Mouse (Mus musculus) limb, embryonic 14.5 days (tissue): ENCODE data around the gene Pigb. TPM values are rescaled to one million over a fixed set of nuclear protein-coding genes. Genes with fewer than 3 reads are reported as not detected.

Experiments
- ATAC-seq: fragments of 200-750 bp; cut with Nextera tagmentation; 2 replicates; pipeline ENCODE4 v1.8.0; 2017; ENCODE audit warnings: low read depth, moderate number of reproducible peaks, moderate TSS enrichment; ENCODE audit not compliant: low FRiP score
- DNase-seq: peaks from one replicate; pipeline ENCODE4 v3.0.0-alpha.2; 2015; ENCODE audit warnings: low spot score
- H3K27ac ChIP-seq: fragments of 300-500 bp; sonication (generic); replicated peaks from 2 replicates; pipeline ENCODE4 v1.5.1; 2014; ENCODE audit warnings: low read depth, mild to moderate bottlenecking, low read length, moderate library complexity, mixed read lengths
- H3K27me3 ChIP-seq: fragments of 300-500 bp; sonication (generic); 2 replicates; pipeline ENCODE4 v1.6.1; 2014; ENCODE audit warnings: low read length, mixed read lengths; ENCODE audit not compliant: control insufficient read depth, insufficient read depth
- H3K36me3 ChIP-seq: fragments of 300-500 bp; sonication (generic); 2 replicates; pipeline ENCODE4 v1.6.1; 2014; ENCODE audit warnings: mild to moderate bottlenecking, low read length, moderate library complexity, mixed read lengths; ENCODE audit not compliant: control insufficient read depth, insufficient read depth
- H3K4me1 ChIP-seq: fragments of 300-500 bp; sonication (generic); 2 replicates; pipeline ENCODE4 v1.6.1; 2014; ENCODE audit warnings: antibody characterized with exemption, low read length, mixed read lengths; ENCODE audit not compliant: control insufficient read depth, insufficient read depth
- H3K4me2 ChIP-seq: fragments of 300-500 bp; sonication (generic); replicated peaks from 2 replicates; pipeline ENCODE4 v1.6.1; 2014; ENCODE audit warnings: low read depth, mild to moderate bottlenecking, low read length, moderate library complexity; ENCODE audit not compliant: severe bottlenecking
- H3K4me3 ChIP-seq: fragments of 300-500 bp; sonication (generic); replicated peaks from 2 replicates; pipeline ENCODE4 v1.5.1; 2014; ENCODE audit warnings: low read length
- H3K9ac ChIP-seq: fragments of 300-500 bp; sonication (generic); 2 replicates; pipeline ENCODE4 v1.6.1; 2014; ENCODE audit warnings: mild to moderate bottlenecking, low read depth, low read length, moderate library complexity; ENCODE audit not compliant: severe bottlenecking
- H3K9me3 ChIP-seq: fragments of 300-500 bp; sonication (generic); 2 replicates; pipeline ENCODE4 v1.6.1; 2016; ENCODE audit warnings: low read length; ENCODE audit not compliant: control insufficient read depth
- POLR2A ChIP-seq: fragments of 200-500 bp; IDR thresholded peaks from 2 replicates; pipeline ENCODE4 v1.8.0; 2012; ENCODE audit warnings: inconsistent platforms, mild to moderate bottlenecking, moderate library complexity, borderline replicate concordance; ENCODE audit not compliant: insufficient read depth, insufficient read length; ENCODE audit errors: extremely low read depth
- WGBS: fragments of 180-500 bp; shearing (Covaris S2); extraction: QIAGEN DNeasy Blood & Tissue Kit; methylation state at CpG from one replicate; pipeline ENCODE4 v1.1.7; 2014; 5-methylcytosine and 5-hydroxymethylcytosine counted together
- polyA plus RNA-seq, 2 experiments: library from polyadenylated mRNA; depleted of rRNA in 1 of 2; stranded (reverse) in 1 of 2; unstranded in 1 of 2; fragments of >200 nt; fragmentation: Nextera tagmentation in 1 of 2; extraction: Ambion mirVana in 1 of 2; gene quantifications; 2 replicates each; pipeline versions ENCODE4 v1.2.1 to v1.2.3; 2012 to 2014

Pigb gene
- polyA plus RNA-seq, 2 experiments: 15.2 to 20.8 TPM

DNA sequence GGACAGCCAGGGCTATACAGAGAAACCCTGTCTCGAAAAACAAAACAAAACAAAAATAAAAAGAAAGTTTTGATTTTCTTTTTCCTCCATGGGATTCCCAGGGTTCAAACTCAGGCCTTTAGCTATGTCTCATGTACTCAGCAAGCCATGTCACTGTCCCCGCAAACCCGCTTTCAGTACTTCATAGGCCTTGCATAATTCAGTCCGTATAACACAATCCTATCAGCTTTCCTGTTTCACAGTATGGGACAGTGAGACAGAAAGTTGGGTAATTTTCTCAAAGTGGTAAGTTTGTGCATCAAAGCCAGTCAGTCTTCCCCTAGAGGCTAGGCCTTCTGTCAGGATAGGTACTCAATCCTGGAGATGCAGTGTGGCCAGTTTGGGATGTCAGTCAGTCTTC is 19.0 kb upstream of the Pigb start:
- no peaks in the 10 kb centered on the region for H3K27me3 ChIP-seq
- 90% methylated on average over 4 of the region's 4 CpGs for WGBS
- no peak for TF ChIP-seq POLR2A
- ATAC-seq (no peak), DNase-seq (no peak)
- no peak overlapping the region for H3K4me3 ChIP-seq
- no peak overlapping the region for H3K27ac ChIP-seq
- H3K9me3 ChIP-seq: no peaks in the 10 kb centered on the region
- H3K9ac ChIP-seq: no peak overlapping the region
- no peak overlapping the region for H3K4me2 ChIP-seq
- H3K36me3 ChIP-seq: no peaks in the 10 kb centered on the region
- peaks cover 10% of the 10 kb centered on the region for H3K4me1 ChIP-seq

DNA sequence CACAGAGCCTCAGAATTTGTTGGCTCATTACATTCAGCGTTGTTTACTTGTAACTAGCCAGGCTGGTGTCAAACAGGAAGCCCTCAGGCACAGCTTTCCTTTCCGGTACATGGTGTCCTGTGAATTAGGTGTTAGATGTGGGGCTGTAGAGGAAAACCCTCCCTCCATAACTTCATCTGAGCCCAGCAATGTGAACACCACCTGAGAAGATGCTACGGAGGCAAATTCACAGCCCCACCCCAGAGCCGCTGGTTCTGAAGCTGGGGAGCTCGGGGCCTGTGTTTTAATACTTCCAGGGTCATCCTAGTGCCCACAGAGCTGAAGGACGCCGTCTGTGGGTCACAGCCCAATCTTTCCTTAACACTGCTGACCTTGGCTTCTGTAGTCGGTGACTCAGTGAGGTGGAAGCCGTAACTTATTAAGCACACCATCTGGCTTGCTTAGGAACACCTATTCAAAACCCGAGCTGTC is 15.3 kb upstream of the Pigb start:
- ATAC-seq (no peak), DNase-seq (no peak)
- TF ChIP-seq POLR2A: no peak
- Histone ChIP-seq H3K27me3 (no peaks in the 10 kb centered on the region), H3K9me3 (no peaks in the 10 kb centered on the region), H3K9ac (no peak overlapping the region), H3K36me3 (no peaks in the 10 kb centered on the region), H3K27ac (no peak overlapping the region), H3K4me1 (peaks cover 4% of the 10 kb centered on the region; the same call in 1 of the 2 replicates), H3K4me2 (no peak overlapping the region), H3K4me3 (no peak overlapping the region)
- WGBS: 38% methylated on average over 10 of the region's 10 CpGs

DNA sequence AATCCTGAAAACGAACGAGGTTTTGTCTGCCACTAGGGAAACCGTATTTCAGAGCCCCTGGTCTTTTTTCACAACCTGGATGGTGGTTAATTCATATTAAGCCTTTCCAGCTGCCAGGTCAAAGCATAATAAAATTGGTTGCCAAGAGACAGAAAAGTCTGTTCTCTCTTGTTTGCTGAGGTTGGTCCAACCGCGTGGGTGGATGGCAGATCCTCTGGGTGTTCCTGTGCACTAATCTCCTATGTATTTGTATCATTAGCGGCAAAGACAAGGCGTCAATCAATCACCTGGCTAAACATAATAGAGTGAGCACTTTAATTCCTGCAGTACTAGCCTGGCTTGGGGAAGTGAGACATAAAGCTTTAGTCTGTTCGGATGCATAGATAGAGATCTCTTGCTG is 10.4 kb upstream of the Pigb start:
- Histone ChIP-seq H3K27me3 (no peaks in the 10 kb centered on the region), H3K4me1 (peaks cover 11% of the 10 kb centered on the region), H3K9ac (no peak overlapping the region), H3K4me3 (no peak overlapping the region), H3K27ac (no peak overlapping the region), H3K36me3 (no peaks in the 10 kb centered on the region), H3K4me2 (no peak overlapping the region), H3K9me3 (no peaks in the 10 kb centered on the region)
- ATAC-seq (no peak), DNase-seq (no peak)
- WGBS: 38% methylated on average over 8 of the region's 8 CpGs
- TF ChIP-seq POLR2A: no peak

DNA sequence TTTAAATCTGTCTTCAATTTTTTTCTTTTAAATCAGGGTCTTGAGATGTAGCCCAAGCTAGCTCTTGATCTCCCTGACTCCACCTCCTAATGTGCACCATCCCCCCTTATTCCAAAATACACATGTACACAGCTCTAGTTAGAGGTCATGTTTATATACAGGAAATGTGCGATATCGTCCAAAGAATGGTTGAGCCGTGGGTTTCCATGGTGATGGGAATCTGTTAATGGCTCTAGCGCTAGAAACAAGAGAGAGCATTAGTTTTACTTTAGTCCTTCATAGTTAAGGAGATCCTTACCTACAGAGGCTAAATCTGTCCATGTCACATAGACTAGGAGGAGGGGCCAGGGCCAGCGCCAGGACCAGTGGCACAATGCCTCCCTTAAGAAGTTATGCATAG is 9.7 kb upstream of the Pigb start:
- Histone ChIP-seq H3K36me3 (no peaks in the 10 kb centered on the region), H3K9ac (no peak overlapping the region), H3K27me3 (no peaks in the 10 kb centered on the region), H3K4me2 (no peak overlapping the region), H3K4me1 (peaks cover 16% of the 10 kb centered on the region), H3K4me3 (no peak overlapping the region), H3K9me3 (no peaks in the 10 kb centered on the region), H3K27ac (no peak overlapping the region)
- DNase-seq (no peak), ATAC-seq (no peak)
- 56% methylated on average over 5 of the region's 5 CpGs for WGBS
- no peak for TF ChIP-seq POLR2A

DNA sequence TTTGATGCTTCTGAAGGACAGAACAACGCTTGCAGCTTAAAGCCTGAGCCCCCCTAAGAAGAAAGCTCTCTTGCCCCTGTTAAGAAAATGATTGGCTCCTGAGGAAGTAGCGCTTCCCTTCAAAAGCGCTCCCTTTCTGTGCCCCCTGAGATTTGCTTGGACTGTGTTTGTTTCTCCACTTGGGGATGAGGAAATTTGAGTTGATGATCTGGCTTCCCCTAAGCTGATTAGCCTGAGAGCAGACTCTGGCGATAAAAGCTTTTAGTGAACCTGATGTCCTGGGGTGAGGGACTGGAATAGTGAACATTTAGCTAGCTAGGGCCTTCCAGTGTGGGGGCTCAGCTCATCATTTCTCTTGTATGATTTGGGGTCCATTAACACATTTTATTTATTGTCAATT is 8.7 kb upstream of the Pigb start:
- Histone ChIP-seq H3K4me3 (no peak overlapping the region), H3K9me3 (no peaks in the 10 kb centered on the region), H3K27ac (no peak overlapping the region), H3K9ac (no peak overlapping the region), H3K4me1 (peaks cover 16% of the 10 kb centered on the region), H3K36me3 (no peaks in the 10 kb centered on the region), H3K27me3 (no peaks in the 10 kb centered on the region), H3K4me2 (no peak overlapping the region)
- no peak for DNase-seq
- no peak for TF ChIP-seq POLR2A
- ATAC-seq: no peak
- 20% methylated on average over 4 of the region's 4 CpGs for WGBS

DNA sequence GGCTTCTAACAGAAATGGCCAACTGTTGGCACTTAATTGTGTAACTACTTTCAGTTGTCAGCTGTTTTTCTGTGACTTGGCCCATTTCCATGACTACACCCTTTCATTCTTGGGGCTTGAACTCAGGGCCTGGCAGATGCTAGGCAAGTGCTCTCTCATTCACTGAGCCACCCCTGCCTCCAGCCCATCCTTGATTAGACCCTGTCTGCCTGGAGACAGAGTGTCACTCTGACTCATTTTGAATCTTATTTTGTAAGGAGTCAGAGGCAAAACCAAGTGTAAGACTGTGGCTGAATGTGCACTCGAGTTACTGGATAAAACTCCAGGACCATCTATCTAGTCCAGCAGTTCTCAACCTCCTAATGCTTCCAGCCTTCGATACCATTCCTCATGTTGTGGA is 7.7 kb upstream of the Pigb start:
- DNase-seq (no peak), ATAC-seq (no peak)
- Histone ChIP-seq H3K4me3 (no peak overlapping the region), H3K9me3 (no peaks in the 10 kb centered on the region), H3K36me3 (no peaks in the 10 kb centered on the region), H3K4me1 (peaks cover 16% of the 10 kb centered on the region), H3K4me2 (no peak overlapping the region), H3K9ac (no peak overlapping the region), H3K27ac (no peak overlapping the region), H3K27me3 (no peaks in the 10 kb centered on the region)
- no peak for TF ChIP-seq POLR2A
- 84% methylated on average over 2 of the region's 2 CpGs for WGBS
